8 mouse cellular contexts compared by ENCODE assay signal in genomic region chr5:145083632-145084451, GRCm38 (mm10). TPM values are rescaled to one million over a fixed set of nuclear protein-coding genes. Genes with fewer than 3 reads are reported as not detected.
DNase-seq lines count a peak whose midpoint lies in the region; ATAC-seq lines count a peak whose summit lies in the region.

TSS of gene Arpc1a (plus strand) at chr5:145083830.
TSS of gene Kpna7 (minus strand) at chr5:145084030.

- peak within 1 kb of the TSS; percentile 96 for H3K9ac ChIP-seq in hindbrain, embryonic 15.5 days

- peak within 1 kb of the TSS; percentile 81 for H3K27ac ChIP-seq in hindbrain, embryonic 15.5 days (replicated peaks)

- no peaks in the 10 kb centered on the region for H3K9me3 ChIP-seq in hindbrain, embryonic 15.5 days

- peak within 1 kb of the TSS; percentile 90 for H3K4me2 ChIP-seq in hindbrain, embryonic 15.5 days

- ATAC-seq in hindbrain, embryonic 15.5 days (ENCODE audit: low FRiP score, low read depth): peak; percentile 96

- no peaks in the 10 kb centered on the region for H3K27me3 ChIP-seq in hindbrain, embryonic 15.5 days

- H3K4me1 ChIP-seq in hindbrain, embryonic 15.5 days (replicated peaks): peaks cover 21% of the 10 kb centered on the region

- no peaks in the 10 kb centered on the region for H3K36me3 ChIP-seq in hindbrain, embryonic 15.5 days

- peak within 1 kb of the TSS; percentile 88 for H3K4me3 ChIP-seq in hindbrain, embryonic 15.5 days

- under 1% methylated on average over 52 of the region's 54 CpGs for WGBS in hindbrain, embryonic 15.5 days

- peak; percentile 94 for DNase-seq in R1 (ENCODE audit: low read depth, low spot score)
- DNase-seq in cerebellum, postnatal 25 days: peak; percentile 95 to 98
- DNase-seq in frontal cortex, postnatal 36 days (ENCODE audit: low spot score in 2 of 2): peak; percentile 85 to 89
- peak; percentile 76 for DNase-seq in left cerebral cortex, adult 11 months (ENCODE audit: low spot score)
- peak; percentile 96 to 97 for DNase-seq in lung, postnatal 4 days
- DNase-seq in retina, postnatal 7 days (ENCODE audit: low read depth, low spot score): peak; percentile 91
- DNase-seq in urinary bladder, adult 2 months (ENCODE audit: low spot score): peak; percentile 86

RNA-seq across cellular contexts. Expression of gene Arpc1a, which starts in this region (rescaled TPM):
- 234 and 236 TPM in 2 replicates for polyA plus RNA-seq in hindbrain, embryonic 15.5 days (2015; fragmentation: Nextera tagmentation; extraction: Ambion mirVana)
- polyA plus RNA-seq in urinary bladder, adult 2 months (2012; rRNA removed): 284 and 341 TPM in 2 replicates

RNA-seq across cellular contexts. Expression of gene Kpna7, which starts in this region (rescaled TPM):
- not detected in 2 replicates for polyA plus RNA-seq in hindbrain, embryonic 15.5 days (2015; fragmentation: Nextera tagmentation; extraction: Ambion mirVana)
- polyA plus RNA-seq in urinary bladder, adult 2 months (2012; rRNA removed): not detected in 2 replicates

Comparison
In these comparisons a context has a peak if more than half of its experiments do, and no peak if none do; other contexts are left out.
1. Peak in every context shown above with its lines: DNase-seq, ATAC-seq, H3K4me3 ChIP-seq and H3K27ac ChIP-seq.